Mouse (Mus musculus) naive thymus-derived CD4-positive, alpha-beta T cell, adult 2 months (primary cell): ENCODE data around the gene Rnf126.
A peak's percentile ranks its signal among the peaks of the same experiment; 100 is the strongest.
"Not testable (repeated sequence)": the region's sequence is repeated elsewhere in the genome, so short reads cannot be mapped to it uniquely, and the experiment has no call there.

Experiments used
- DNase-seq: peaks from one replicate; pipeline ENCODE4 v3.0.0-alpha.2; 2011; ENCODE audit warnings: low read depth

The Rnf126 gene

GRCm38 (mm10) chr10:79766001-79766507 lies 698 bp downstream of the Rnf126 start:
- DNase-seq, result no peak

GRCm38 (mm10) chr10:79765228-79765745 lies 1.5 kb downstream of the Rnf126 start:
- DNase-seq, result no peak

- no peak for DNase-seq
Observed at GRCm38 (mm10) chr10:79764234-79764633, 2.5 kb downstream of the Rnf126 start.

- no peak for DNase-seq
Observed at GRCm38 (mm10) chr10:79762875-79763274, 3.9 kb downstream of the Rnf126 start.

GRCm38 (mm10) chr10:79760603-79761143 lies 6.1 kb downstream of the Rnf126 start:
- DNase-seq, result no peak

- not testable (repeated sequence) for DNase-seq
Observed at GRCm38 (mm10) chr10:79759675-79760074, 7.1 kb downstream of the Rnf126 start.

- no peak for DNase-seq
Observed at GRCm38 (mm10) chr10:79756660-79757059, 10.1 kb downstream of the Rnf126 start.

GRCm38 (mm10) chr10:79755854-79756253 lies 10.9 kb downstream of the Rnf126 start:
- DNase-seq, result no peak

- no peak for DNase-seq
Observed at GRCm38 (mm10) chr10:79754856-79755516, 11.8 kb downstream of the Rnf126 start, which contains the start of gene Fgf22. TSS of gene Fgf22 (plus strand) at chr10:79755076.

GRCm38 (mm10) chr10:79748496-79748895 lies 18.3 kb downstream of the Rnf126 start:
- DNase-seq, result no peak

GRCm38 (mm10) chr10:79746774-79747151 lies 20.0 kb downstream of the Rnf126 start:
- DNase-seq, result no peak

- DNase-seq, result peak; percentile 98
Observed at GRCm38 (mm10) chr10:79745898-79746773, 20.6 kb downstream of the Rnf126 start, which contains the start of gene Polrmt. TSS of gene Polrmt (minus strand) at chr10:79746581.

- no peak for DNase-seq
Observed at GRCm38 (mm10) chr10:79745411-79745810, 21.3 kb downstream of the Rnf126 start.

GRCm38 (mm10) chr10:79743650-79744365 lies 22.9 kb downstream of the Rnf126 start:
- DNase-seq, result no peak

- DNase-seq, result no peak
Observed at GRCm38 (mm10) chr10:79743161-79743560, 23.6 kb downstream of the Rnf126 start.

GRCm38 (mm10) chr10:79740863-79741262 lies 25.9 kb downstream of the Rnf126 start:
- no peak for DNase-seq

- DNase-seq, result no peak
Observed at GRCm38 (mm10) chr10:79739234-79739633, 27.5 kb downstream of the Rnf126 start.

- DNase-seq, result peak; percentile 45
Observed at GRCm38 (mm10) chr10:79738259-79738658, 28.5 kb downstream of the Rnf126 start.

- DNase-seq, result no peak
Observed at GRCm38 (mm10) chr10:79736706-79737105, 30.0 kb downstream of the Rnf126 start.

- no peak for DNase-seq
Observed at GRCm38 (mm10) chr10:79735361-79735760, 31.4 kb downstream of the Rnf126 start.

- no peak for DNase-seq
Observed at GRCm38 (mm10) chr10:79733847-79734246, 32.9 kb downstream of the Rnf126 start.

- peak; percentile 52 for DNase-seq
Observed at GRCm38 (mm10) chr10:79732500-79732899, 34.3 kb downstream of the Rnf126 start.
